9 mouse cellular contexts compared by ENCODE assay signal in genomic region chr19:8724392-8724791, GRCm38 (mm10). TPM values are rescaled to one million over a fixed set of nuclear protein-coding genes. Genes with fewer than 3 reads are reported as not detected.
A peak's percentile ranks its signal among the peaks of the same experiment; 100 is the strongest.
DNase-seq lines count a peak whose midpoint lies in the region; ATAC-seq lines count a peak whose summit lies in the region.
"Had no signal": no experiment of that assay in that cellular context is flagged by ENCODE, and none has a peak within 500 bp of the region (broad histone marks: within the 10 kb centered on the region; RNA-seq: fewer than 3 reads in every experiment).

No protein-coding gene starts in this region.

- peaks cover 6% of the 10 kb centered on the region for H3K36me3 ChIP-seq in neural tube, embryonic 11.5 days (ENCODE audit: control insufficient read depth, insufficient read depth, low read length)
- H3K36me3 ChIP-seq in limb, embryonic 15.5 days: peaks cover 23% of the 10 kb centered on the region

- ATAC-seq in neural tube, embryonic 11.5 days (ENCODE audit: insufficient read depth, low FRiP score, low TSS enrichment): no peak
- ATAC-seq in limb, embryonic 15.5 days (ENCODE audit: insufficient number of reproducible peaks, low FRiP score, low TSS enrichment, low read depth): no peak
- ATAC-seq in erythroid progenitor cell, adult 5-6 weeks (replicated peaks; ENCODE audit: low FRiP score, poor library complexity, severe bottlenecking): no peak

- no peaks in the 10 kb centered on the region for H3K27me3 ChIP-seq in neural tube, embryonic 11.5 days (ENCODE audit: control insufficient read depth, insufficient read depth, low read length)
- no peaks in the 10 kb centered on the region for H3K27me3 ChIP-seq in limb, embryonic 15.5 days

- peak overlapping the region; percentile 82 for H3K4me2 ChIP-seq in neural tube, embryonic 11.5 days (ENCODE audit: low read depth)
- peak overlapping the region; percentile 52 for H3K4me2 ChIP-seq in limb, embryonic 15.5 days

- no peaks in the 10 kb centered on the region for H3K9me3 ChIP-seq in neural tube, embryonic 11.5 days (ENCODE audit: control insufficient read depth, low read length)
- no peaks in the 10 kb centered on the region for H3K9me3 ChIP-seq in limb, embryonic 15.5 days

- H3K27ac ChIP-seq in neural tube, embryonic 11.5 days (ENCODE audit: low read depth, low read length): peak overlapping the region; percentile 65; the same call in 1 of the 2 replicates
- peak overlapping the region; percentile 90 for H3K27ac ChIP-seq in limb, embryonic 15.5 days

- peaks cover 19% of the 10 kb centered on the region for H3K4me1 ChIP-seq in neural tube, embryonic 11.5 days (ENCODE audit: control insufficient read depth, insufficient read depth, low read length)
- peaks cover 29% of the 10 kb centered on the region for H3K4me1 ChIP-seq in limb, embryonic 15.5 days

- H3K9ac ChIP-seq in neural tube, embryonic 11.5 days (ENCODE audit: low read length): peak overlapping the region; percentile 96
- peak overlapping the region; percentile 89 for H3K9ac ChIP-seq in limb, embryonic 15.5 days

- WGBS in neural tube, embryonic 11.5 days: 1% methylated on average over 2 of the region's 2 CpGs
- 1% methylated on average over 2 of the region's 2 CpGs for WGBS in limb, embryonic 15.5 days

- H3K4me3 ChIP-seq in neural tube, embryonic 11.5 days (ENCODE audit: low read depth, low read length): peak overlapping the region; percentile 88
- H3K4me3 ChIP-seq in limb, embryonic 15.5 days: peak overlapping the region; percentile 75

- peak; percentile 42 for DNase-seq in cerebellum, adult 9-10 months
- no peak for DNase-seq in cerebellum, postnatal 10 days
- no peak for DNase-seq in neural tube, embryonic 11.5 days (ENCODE audit: low spot score)
- no peak for DNase-seq in neural tube, embryonic 10.5 days (ENCODE audit: extremely low spot score, low spot score)
- DNase-seq in frontal cortex, postnatal 14 days (ENCODE audit: low spot score in 2 of 2): no peak
- DNase-seq in layer of hippocampus, adult 11-12 months (ENCODE audit: low spot score): no peak
- DNase-seq: cerebellum, adult 9-11 months had no signal

RNA-seq across cellular contexts. Expression of gene Slc3a2, which starts 1.2 kb away (rescaled TPM):
- polyA plus RNA-seq in neural tube, embryonic 11.5 days (2014; fragmentation: Nextera tagmentation; extraction: Ambion mirVana): 132 and 135 TPM in 2 replicates
- polyA plus RNA-seq in limb, embryonic 15.5 days (2015; fragmentation: Nextera tagmentation; extraction: Ambion mirVana): 118 and 148 TPM in 2 replicates
- total RNA-seq in erythroid progenitor cell, adult 5-6 weeks (2015; ENCODE audit: low replicate concordance): 198 and 206 TPM in 2 replicates
- 242 and 266 TPM in 2 replicates for total RNA-seq in erythroid progenitor cell, adult 5-6 weeks (2017; ENCODE audit: low replicate concordance)

RNA-seq across cellular contexts. Expression of gene Wdr74, which starts 11.2 kb away (rescaled TPM):
- 87.8 and 92.8 TPM in 2 replicates for polyA plus RNA-seq in neural tube, embryonic 11.5 days (2014; fragmentation: Nextera tagmentation; extraction: Ambion mirVana)
- polyA plus RNA-seq in limb, embryonic 15.5 days (2015; fragmentation: Nextera tagmentation; extraction: Ambion mirVana): 93.8 and 96.0 TPM in 2 replicates
- total RNA-seq in erythroid progenitor cell, adult 5-6 weeks (2015; ENCODE audit: low replicate concordance): 22.0 and 28.9 TPM in 2 replicates
- total RNA-seq in erythroid progenitor cell, adult 5-6 weeks (2017; ENCODE audit: low replicate concordance): 10.7 and 15.0 TPM in 2 replicates

RNA-seq across cellular contexts. Expression of gene 1700092M07Rik, which starts 16.1 kb away (rescaled TPM):
- 1.4 and 2.1 TPM in 2 replicates for polyA plus RNA-seq in neural tube, embryonic 11.5 days (2014; fragmentation: Nextera tagmentation; extraction: Ambion mirVana)
- polyA plus RNA-seq in limb, embryonic 15.5 days (2015; fragmentation: Nextera tagmentation; extraction: Ambion mirVana): 1.7 and 2.3 TPM in 2 replicates
- not detected in 2 replicates for total RNA-seq in erythroid progenitor cell, adult 5-6 weeks (2015; ENCODE audit: low replicate concordance)
- not detected in 2 replicates for total RNA-seq in erythroid progenitor cell, adult 5-6 weeks (2017; ENCODE audit: low replicate concordance)

RNA-seq across cellular contexts. Expression of gene Stx5a, which starts 16.8 kb away (rescaled TPM):
- 97.6 and 103 TPM in 2 replicates for polyA plus RNA-seq in neural tube, embryonic 11.5 days (2014; fragmentation: Nextera tagmentation; extraction: Ambion mirVana)
- polyA plus RNA-seq in limb, embryonic 15.5 days (2015; fragmentation: Nextera tagmentation; extraction: Ambion mirVana): 185 and 189 TPM in 2 replicates
- 67.0 and 97.7 TPM in 2 replicates for total RNA-seq in erythroid progenitor cell, adult 5-6 weeks (2015; ENCODE audit: low replicate concordance)
- 119 and 128 TPM in 2 replicates for total RNA-seq in erythroid progenitor cell, adult 5-6 weeks (2017; ENCODE audit: low replicate concordance)

RNA-seq across cellular contexts. Expression of gene Nxf1, which starts 32.5 kb away (rescaled TPM):
- 243 and 245 TPM in 2 replicates for polyA plus RNA-seq in neural tube, embryonic 11.5 days (2014; fragmentation: Nextera tagmentation; extraction: Ambion mirVana)
- polyA plus RNA-seq in limb, embryonic 15.5 days (2015; fragmentation: Nextera tagmentation; extraction: Ambion mirVana): 171 and 188 TPM in 2 replicates
- 462 and 487 TPM in 2 replicates for total RNA-seq in erythroid progenitor cell, adult 5-6 weeks (2015; ENCODE audit: low replicate concordance)
- 79.9 and 80.3 TPM in 2 replicates for total RNA-seq in erythroid progenitor cell, adult 5-6 weeks (2017; ENCODE audit: low replicate concordance)
